Mouse (Mus musculus) monocyte, adult 2 months (primary cell): ENCODE results near the gene Adgrg3.

ENCODE experiments used
- DNase-seq, 2 experiments: peaks; one replicate each; pipeline ENCODE4 v3.0.0; 2022; ENCODE audit warnings: low spot score in 2 of 2, low read depth in 1 of 2

Adgrg3 gene

GRCm38 (mm10) chr8:95079305-95079704 is 61.8 kb downstream of the Adgrg3 start:
- DNase-seq, result no peak

GRCm38 (mm10) chr8:95080381-95081341 is 63.2 kb downstream of the Adgrg3 start, which contains the start of gene Katnb1:
TSS of gene Katnb1 (plus strand) at chr8:95081186.
- peak; percentile 97 to 98 for DNase-seq

- no peak for DNase-seq
These were observed 64.2 kb downstream of the Adgrg3 start for GRCm38 (mm10) chr8:95081650-95082049.

GRCm38 (mm10) chr8:95084261-95084660 is 66.8 kb downstream of the Adgrg3 start:
- no peak for DNase-seq

GRCm38 (mm10) chr8:95084744-95085431 is 67.4 kb downstream of the Adgrg3 start:
- DNase-seq, result no peak

- DNase-seq, result no peak
These were observed 68.1 kb downstream of the Adgrg3 start for GRCm38 (mm10) chr8:95085432-95086141.

GRCm38 (mm10) chr8:95093574-95093973 is 76.1 kb downstream of the Adgrg3 start:
- no peak for DNase-seq
